Mouse (Mus musculus) intestine, embryonic 14.5 days (tissue): Measurements from ENCODE around the gene Mpz. TPM values are rescaled to one million over a fixed set of nuclear protein-coding genes. Genes with fewer than 3 reads are reported as not detected.

Experiments
- ATAC-seq: fragments of 200-750 bp; cut with Nextera tagmentation; replicated peaks from 2 replicates; pipeline ENCODE4 v1.8.0; 2017; ENCODE audit warnings: low read depth, moderate number of reproducible peaks, moderate TSS enrichment, moderate library complexity; ENCODE audit not compliant: low FRiP score, low TSS enrichment
- DNase-seq: peaks from one replicate; pipeline ENCODE4 v3.0.0-alpha.2; 2018; ENCODE audit warnings: low spot score
- H3K27ac ChIP-seq: fragments of 300-500 bp; sonication (generic); 2 replicates; pipeline ENCODE4 v1.5.1; 2014; ENCODE audit warnings: low read depth, mild to moderate bottlenecking, control low read depth
- H3K27me3 ChIP-seq: fragments of 300-500 bp; sonication (generic); replicated peaks from 2 replicates; pipeline ENCODE4 v1.6.1; 2014; ENCODE audit warnings: low read length, control low read depth; ENCODE audit not compliant: control insufficient read depth, insufficient read depth
- H3K36me3 ChIP-seq: fragments of 300-500 bp; sonication (generic); 2 replicates; pipeline ENCODE4 v1.6.1; 2014; ENCODE audit warnings: low read length, control low read depth; ENCODE audit not compliant: control insufficient read depth, insufficient read depth
- H3K4me1 ChIP-seq: fragments of 300-500 bp; sonication (generic); replicated peaks from 2 replicates; pipeline ENCODE4 v1.6.1; 2014; ENCODE audit warnings: low read length, control low read depth, mixed read lengths; ENCODE audit not compliant: control insufficient read depth, insufficient read depth
- H3K4me2 ChIP-seq: fragments of 300-500 bp; sonication (generic); 2 replicates; pipeline ENCODE4 v1.6.1; 2014; ENCODE audit warnings: low read length
- H3K4me3 ChIP-seq: fragments of 300-500 bp; sonication (generic); 2 replicates; pipeline ENCODE4 v1.5.1; 2014; ENCODE audit warnings: low read depth, low read length, control low read depth, mixed read lengths
- H3K9ac ChIP-seq: fragments of 300-500 bp; sonication (generic); 2 replicates; pipeline ENCODE4 v1.6.1; 2014; ENCODE audit warnings: mild to moderate bottlenecking, low read length
- H3K9me3 ChIP-seq: fragments of 300-500 bp; sonication (generic); 2 replicates; pipeline ENCODE4 v1.6.1; 2016; ENCODE audit warnings: low read length, control low read depth; ENCODE audit not compliant: control insufficient read depth
- WGBS: fragments of 180-500 bp; shearing (Covaris S2); extraction: QIAGEN DNeasy Blood & Tissue Kit; methylation state at CpG from one replicate; pipeline ENCODE4 v1.1.7; 2014; 5-methylcytosine and 5-hydroxymethylcytosine counted together
- polyA plus RNA-seq: library from polyadenylated mRNA; unstranded; fragments of >200 nt; fragmentation: Nextera tagmentation; extraction: Ambion mirVana; gene quantifications from 2 replicates; pipeline ENCODE4 v1.2.1, GENCODE M21; 2014

Gene Mpz
- polyA plus RNA-seq, 1 experiment from 2014 or later: 0.49 TPM

DNA sequence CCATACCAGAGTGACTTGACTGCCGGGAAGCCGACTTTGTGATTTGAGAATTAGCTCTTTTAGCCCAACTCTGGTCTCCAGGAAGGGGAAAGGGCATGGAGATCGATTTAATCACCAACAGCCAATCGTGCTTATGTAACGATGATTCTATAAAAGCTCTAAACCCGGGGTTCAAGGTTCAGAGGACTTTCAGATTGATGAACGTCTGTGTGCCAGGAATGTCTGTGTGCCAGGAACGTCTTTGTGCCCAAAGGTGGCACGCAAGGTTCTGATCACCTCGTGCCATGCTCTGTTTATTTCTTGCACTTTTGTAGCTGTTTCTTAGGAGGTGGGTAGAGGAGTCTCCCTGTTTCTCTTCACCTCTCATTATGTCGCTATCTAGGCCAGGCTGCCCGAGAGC is 18.4 kb downstream of the Mpz start:
- Histone ChIP-seq H3K4me3 (no peak overlapping the region), H3K4me1 (peaks cover 3% of the 10 kb centered on the region; the same call in 1 of the 2 replicates), H3K36me3 (no peaks in the 10 kb centered on the region), H3K27me3 (no peaks in the 10 kb centered on the region), H3K9ac (no peak overlapping the region), H3K9me3 (no peaks in the 10 kb centered on the region), H3K27ac (no peak overlapping the region), H3K4me2 (no peak overlapping the region)
- 85% methylated on average over 12 of the region's 12 CpGs for WGBS
- ATAC-seq: no peak
- DNase-seq: no peak

DNA sequence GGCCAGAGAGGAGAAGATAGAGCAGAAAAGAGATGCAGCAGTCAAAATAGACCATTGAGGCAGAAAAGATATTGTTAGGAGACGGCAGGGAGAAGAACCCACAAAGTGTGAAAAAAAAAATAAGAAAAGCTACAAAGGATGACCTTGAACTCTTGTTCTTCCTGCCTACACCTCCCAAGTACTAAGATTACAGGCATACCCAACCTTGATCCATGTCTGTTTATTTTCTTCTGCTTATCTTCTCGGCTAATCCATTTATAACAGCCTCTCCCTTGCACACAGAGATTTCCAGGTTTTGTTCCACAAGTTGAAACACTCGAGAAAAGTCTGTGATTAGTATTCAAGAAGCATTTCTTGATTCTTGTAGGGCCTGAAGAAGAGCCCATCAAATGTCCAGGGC is 19.4 kb downstream of the Mpz start:
- DNase-seq (no peak), ATAC-seq (no peak)
- Histone ChIP-seq H3K4me3 (no peak overlapping the region), H3K9me3 (no peaks in the 10 kb centered on the region), H3K36me3 (no peaks in the 10 kb centered on the region), H3K4me1 (peaks cover 3% of the 10 kb centered on the region; the same call in 1 of the 2 replicates), H3K27me3 (no peaks in the 10 kb centered on the region), H3K4me2 (no peak overlapping the region), H3K9ac (no peak overlapping the region), H3K27ac (0 out of 2 replicates have a peak overlapping the region, but pooled peaks have one; percentile 22)
- 15% methylated on average over 3 of the region's 3 CpGs for WGBS

DNA sequence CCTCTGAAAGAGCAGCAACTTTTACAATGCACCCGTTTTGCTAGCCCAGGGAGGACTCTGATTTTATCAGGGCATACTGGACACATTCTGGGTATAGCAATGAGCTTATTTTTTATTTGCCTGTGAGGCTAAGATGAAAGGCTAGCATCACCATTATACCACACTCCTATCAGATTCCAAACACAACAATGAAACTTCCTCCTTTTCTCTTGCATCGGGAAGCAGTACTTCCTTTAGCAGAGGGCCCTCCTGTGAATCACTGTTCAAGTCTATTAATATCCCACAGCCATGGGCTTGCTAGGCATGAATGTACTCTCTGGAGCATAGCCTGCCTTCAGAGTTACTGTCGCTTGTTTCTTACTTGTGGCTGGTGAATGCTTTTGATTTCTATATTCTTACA is 20.6 kb downstream of the Mpz start:
- no peak overlapping the region for H3K4me3 ChIP-seq
- ATAC-seq (no peak), DNase-seq (no peak)
- H3K4me2 ChIP-seq: no peak overlapping the region
- WGBS: 52% methylated on average over 3 of the region's 3 CpGs
- no peaks in the 10 kb centered on the region for H3K36me3 ChIP-seq
- H3K9ac ChIP-seq: no peak overlapping the region
- no peaks in the 10 kb centered on the region for H3K9me3 ChIP-seq
- H3K27me3 ChIP-seq: no peaks in the 10 kb centered on the region
- peaks cover 3% of the 10 kb centered on the region; the same call in 1 of the 2 replicates for H3K4me1 ChIP-seq
- 0 out of 2 replicates have a peak overlapping the region, but pooled peaks have one; percentile 44 for H3K27ac ChIP-seq

DNA sequence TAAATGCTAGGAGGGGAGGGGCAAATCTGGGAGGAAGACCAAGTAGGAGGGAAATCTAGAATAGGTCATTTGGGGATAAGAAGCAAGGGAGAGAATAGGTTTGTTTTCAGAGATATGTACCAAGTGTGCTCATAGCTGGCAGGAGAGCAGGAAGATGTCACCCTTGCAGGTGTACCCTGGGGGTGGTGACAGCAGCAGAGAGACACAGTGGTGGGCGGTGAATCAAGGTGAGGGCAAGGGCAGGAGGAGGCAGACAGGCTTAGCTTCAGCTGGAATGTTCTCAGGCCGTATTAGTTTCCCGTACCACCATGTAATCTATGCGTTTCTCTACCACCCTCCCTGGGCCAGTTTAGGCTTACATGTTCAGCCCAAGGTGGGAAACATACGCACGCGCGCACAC is 22.3 kb downstream of the Mpz start:
- ATAC-seq (no peak), DNase-seq (no peak)
- H3K4me1 ChIP-seq: 0 out of 2 replicates have a peak, but pooled peaks cover 3% of the 10 kb centered on the region
- H3K9me3 ChIP-seq: no peaks in the 10 kb centered on the region
- no peak overlapping the region for H3K4me2 ChIP-seq
- no peaks in the 10 kb centered on the region for H3K36me3 ChIP-seq
- H3K27ac ChIP-seq: no peak overlapping the region
- no peak overlapping the region for H3K4me3 ChIP-seq
- WGBS: 93% methylated on average over 8 of the region's 8 CpGs
- H3K9ac ChIP-seq: no peak overlapping the region
- no peaks in the 10 kb centered on the region for H3K27me3 ChIP-seq

DNA sequence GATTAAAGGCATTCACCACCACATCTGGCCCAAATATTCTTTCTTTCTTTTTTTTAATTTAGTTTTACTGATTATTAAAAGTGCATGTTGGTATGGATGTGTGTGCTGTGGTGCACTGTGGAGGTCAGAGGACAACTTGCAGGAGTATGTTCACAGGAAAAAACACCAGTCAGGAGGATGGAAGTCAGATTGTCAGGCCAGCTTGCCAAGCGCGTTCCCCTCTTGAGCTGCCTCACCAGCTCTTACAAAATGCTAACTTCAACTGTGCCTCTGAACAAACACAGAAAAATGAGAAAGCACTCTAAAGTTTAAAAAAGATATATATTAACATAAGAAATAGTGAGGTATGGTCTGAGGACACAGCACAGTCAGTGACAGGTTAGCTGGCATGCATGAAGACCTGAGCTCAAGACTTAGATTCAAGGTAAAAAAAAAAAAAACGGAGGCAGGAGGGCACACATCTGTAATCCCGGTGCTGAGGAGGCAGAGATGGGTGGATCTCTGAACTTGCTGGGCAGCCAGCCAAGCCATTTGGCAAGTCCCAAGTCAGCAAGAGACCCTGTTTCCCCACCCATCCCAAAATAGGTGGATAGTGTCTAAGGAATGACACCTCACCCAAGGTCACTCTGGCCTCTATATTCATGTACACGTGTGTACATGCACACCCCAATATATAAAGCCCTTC is 29.1 kb downstream of the Mpz start:
- H3K27me3 ChIP-seq: no peaks in the 10 kb centered on the region
- no peak overlapping the region for H3K4me3 ChIP-seq
- H3K9ac ChIP-seq: no peak overlapping the region
- H3K4me1 ChIP-seq: 0 out of 2 replicates have a peak, but pooled peaks cover 4% of the 10 kb centered on the region
- WGBS: 68% methylated on average over 5 of the region's 5 CpGs
- H3K9me3 ChIP-seq: no peaks in the 10 kb centered on the region
- ATAC-seq (no peak), DNase-seq (no peak)
- no peak overlapping the region for H3K27ac ChIP-seq
- H3K36me3 ChIP-seq: no peaks in the 10 kb centered on the region
- no peak overlapping the region for H3K4me2 ChIP-seq

DNA sequence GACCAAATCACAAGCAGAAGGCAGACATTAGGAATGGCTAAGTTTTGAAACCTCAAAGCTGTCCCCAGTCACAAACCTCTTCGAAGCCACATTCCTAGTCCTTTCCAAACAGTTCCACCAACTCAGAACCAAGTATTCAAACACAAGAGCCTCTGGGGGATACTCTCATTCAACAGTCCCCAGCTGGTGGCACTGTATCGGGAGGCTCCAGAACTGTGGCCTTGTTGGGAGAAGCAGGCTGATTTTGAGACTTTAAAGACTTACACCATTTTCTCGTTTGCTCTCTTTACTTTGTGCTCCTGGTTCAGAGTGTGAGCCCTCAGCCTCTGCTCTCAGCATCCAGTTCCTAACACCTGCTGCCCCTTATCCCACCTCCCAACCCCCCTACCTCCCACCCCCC is 32.5 kb downstream of the Mpz start:
- Histone ChIP-seq H3K4me3 (no peak overlapping the region), H3K9ac (no peak overlapping the region), H3K27me3 (no peaks in the 10 kb centered on the region), H3K4me1 (peaks cover 15% of the 10 kb centered on the region; the same call in 1 of the 2 replicates), H3K27ac (no peak overlapping the region), H3K9me3 (no peaks in the 10 kb centered on the region), H3K4me2 (no peak overlapping the region), H3K36me3 (no peaks in the 10 kb centered on the region)
- WGBS: 89% methylated on average over 3 of the region's 3 CpGs
- ATAC-seq (no peak), DNase-seq (no peak)

DNA sequence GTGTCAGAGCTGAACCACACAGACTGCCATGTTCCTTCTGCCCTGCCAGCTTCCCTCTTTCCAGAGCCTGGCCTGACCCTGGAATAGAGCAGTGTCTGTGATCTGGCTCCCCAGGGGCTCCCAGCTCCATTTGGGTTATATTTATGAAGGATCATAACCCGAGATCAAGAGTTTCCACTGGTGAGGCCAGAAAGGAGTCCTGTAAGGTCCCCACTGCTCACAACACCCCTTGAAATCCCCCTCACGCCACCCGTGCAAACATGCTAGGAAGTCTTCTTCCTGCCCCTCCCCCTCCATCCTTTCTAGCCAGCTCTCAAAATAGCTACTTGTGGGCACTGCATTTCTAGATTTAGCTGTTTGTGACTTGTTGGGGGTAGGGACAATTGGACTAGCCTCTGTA is 33.1 kb downstream of the Mpz start:
- Histone ChIP-seq H3K9ac (no peak overlapping the region), H3K27ac (no peak overlapping the region), H3K9me3 (no peaks in the 10 kb centered on the region), H3K4me1 (peaks cover 16% of the 10 kb centered on the region; the same call in 1 of the 2 replicates), H3K36me3 (no peaks in the 10 kb centered on the region), H3K4me3 (no peak overlapping the region), H3K4me2 (no peak overlapping the region), H3K27me3 (no peaks in the 10 kb centered on the region)
- ATAC-seq (no peak), DNase-seq (no peak)
- 52% methylated on average over 3 of the region's 3 CpGs for WGBS

DNA sequence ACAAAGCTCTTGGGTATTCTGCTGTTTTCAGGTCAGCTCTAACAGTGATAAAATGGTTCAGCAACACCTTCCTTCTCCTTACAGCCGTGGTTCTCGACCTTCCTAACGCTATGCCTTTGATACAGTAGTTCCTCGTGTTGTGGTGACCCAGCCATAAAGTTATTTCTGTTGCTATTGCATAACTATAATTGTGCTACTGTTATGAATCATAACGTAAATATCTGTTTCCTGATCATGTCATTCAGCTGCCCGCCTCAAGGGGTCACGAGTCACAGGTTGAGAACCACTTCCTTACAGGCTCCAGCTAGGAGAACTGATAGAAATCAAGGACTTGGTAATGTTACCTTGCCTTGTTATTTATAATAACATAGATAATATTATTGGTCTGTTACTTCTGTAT is 33.8 kb downstream of the Mpz start:
- Histone ChIP-seq H3K9ac (no peak overlapping the region), H3K4me1 (peaks cover 23% of the 10 kb centered on the region), H3K36me3 (no peaks in the 10 kb centered on the region), H3K4me2 (no peak overlapping the region), H3K27ac (no peak overlapping the region), H3K27me3 (no peaks in the 10 kb centered on the region), H3K9me3 (no peaks in the 10 kb centered on the region), H3K4me3 (no peak overlapping the region)
- DNase-seq (no peak), ATAC-seq (no peak)
- 69% methylated on average over 7 of the region's 7 CpGs for WGBS

DNA sequence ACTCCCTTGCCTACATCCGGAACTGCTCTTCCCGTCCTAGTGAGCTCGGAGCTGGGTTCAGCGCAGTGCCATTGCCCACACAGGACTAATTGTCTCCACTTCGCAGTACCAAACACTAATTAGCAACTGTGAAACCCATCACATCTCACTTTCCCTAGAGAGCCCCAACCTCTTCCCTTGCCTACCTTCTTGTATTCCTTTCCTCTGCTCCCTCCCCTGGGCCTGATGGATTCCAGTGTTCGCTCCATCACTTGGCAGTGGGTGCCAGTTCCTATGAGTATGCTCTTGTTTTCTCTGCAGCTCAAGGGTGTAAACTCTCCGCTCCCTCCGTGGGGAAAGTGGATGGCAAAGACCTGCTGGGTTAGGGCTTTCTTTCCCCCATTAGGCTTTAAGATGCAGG is 35.1 kb downstream of the Mpz start:
- peak overlapping the region; percentile 15; the same call in 1 of the 2 replicates for H3K4me2 ChIP-seq
- H3K27me3 ChIP-seq: no peaks in the 10 kb centered on the region
- WGBS: 53% methylated on average over 8 of the region's 8 CpGs
- no peak for ATAC-seq
- no peak overlapping the region for H3K9ac ChIP-seq
- H3K4me3 ChIP-seq: no peak overlapping the region
- H3K27ac ChIP-seq: no peak overlapping the region
- no peaks in the 10 kb centered on the region for H3K36me3 ChIP-seq
- DNase-seq: no peak
- peaks cover 29% of the 10 kb centered on the region for H3K4me1 ChIP-seq
- H3K9me3 ChIP-seq: no peaks in the 10 kb centered on the region
